Mouse (Mus musculus): ENCODE measurements around the gene Hnrnpul1.
A peak's percentile ranks its signal among the peaks of the same experiment; 100 is the strongest.

The Hnrnpul1 gene

DNA sequence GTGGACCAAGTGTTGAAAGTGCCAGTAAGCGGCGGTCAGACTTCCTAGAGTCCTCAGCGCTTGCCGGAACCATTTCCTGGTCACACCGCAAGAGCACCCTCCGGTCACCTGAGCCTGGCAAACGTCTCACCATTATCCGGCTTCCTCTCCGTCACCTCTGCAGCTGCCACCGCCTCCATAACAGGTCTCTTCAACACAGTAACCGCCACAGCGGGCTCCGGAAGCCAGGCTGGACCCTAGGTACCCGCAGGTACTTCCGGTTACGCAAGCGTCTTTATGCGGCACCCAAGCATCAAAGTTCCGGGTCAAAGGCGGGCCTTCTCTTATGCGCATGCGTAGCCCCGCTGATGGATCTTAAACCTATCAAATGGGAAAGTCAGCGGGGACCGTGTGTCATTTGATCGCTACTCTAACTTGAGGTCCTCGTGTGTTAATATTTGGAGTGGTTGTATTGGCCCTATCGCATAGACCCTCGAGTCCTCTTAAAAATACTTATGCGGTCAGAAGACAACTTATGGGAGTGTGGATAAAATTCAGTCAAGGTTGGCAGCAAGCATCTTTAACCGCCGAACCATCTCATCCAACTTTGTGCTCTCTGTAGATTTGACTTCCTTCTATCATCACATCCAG lies 35.7 kb downstream of the Hnrnpul1 start, which contains the start of gene Ccdc97:
Gene Ccdc97 (minus strand): TSS at position 301 of the 630 bp plus-strand sequence.
- peak; percentile 85 for DNase-seq (ENCODE audit: low spot score)

DNA sequence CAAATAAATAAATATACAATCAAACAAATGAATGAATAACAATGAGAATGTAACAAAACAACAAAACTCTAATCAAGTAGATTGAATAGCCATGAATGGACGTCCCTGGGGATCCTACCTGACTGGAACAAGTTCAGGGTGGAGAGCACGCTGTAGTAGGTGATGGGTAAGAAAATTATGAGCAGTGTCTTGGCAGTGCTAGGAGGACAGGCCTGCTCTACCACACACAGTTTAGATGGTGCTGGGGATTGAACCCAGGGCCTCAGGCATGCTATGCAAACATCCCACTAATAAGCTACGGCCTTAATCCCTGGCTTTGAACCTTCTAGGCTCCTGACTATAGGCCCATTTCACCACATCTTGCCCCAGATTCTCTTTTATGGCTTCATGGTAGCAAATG lies 37.1 kb downstream of the Hnrnpul1 start:
- no peak for DNase-seq (ENCODE audit: low spot score)

DNA sequence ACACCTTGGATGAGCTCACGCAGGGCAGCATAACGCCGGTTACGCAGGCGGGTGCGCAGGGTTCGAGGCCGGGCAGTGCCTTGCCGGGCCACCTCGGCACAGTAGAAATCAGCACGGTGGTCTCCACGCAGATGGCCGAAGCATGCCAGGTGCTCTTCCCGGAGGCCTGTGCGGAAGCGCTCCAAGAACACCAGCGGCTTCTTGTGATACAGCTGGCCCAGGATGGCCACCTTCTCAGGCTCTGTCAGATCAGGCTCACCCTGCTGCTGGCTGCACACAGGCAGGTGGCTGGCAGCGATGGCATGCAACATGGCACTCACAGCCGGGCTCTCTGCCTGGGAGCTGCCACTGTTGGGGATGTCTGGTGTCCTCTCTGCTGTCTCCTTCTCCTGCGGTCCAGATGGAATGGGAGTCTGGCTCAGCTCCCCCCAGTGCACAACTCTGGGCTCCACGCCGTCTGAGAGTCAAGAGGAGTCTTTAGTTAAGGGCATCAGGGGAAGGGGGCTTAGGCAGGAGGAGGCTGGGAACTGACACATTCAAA lies 38.8 kb downstream of the Hnrnpul1 start:
- DNase-seq (ENCODE audit: low spot score) = no peak

DNA sequence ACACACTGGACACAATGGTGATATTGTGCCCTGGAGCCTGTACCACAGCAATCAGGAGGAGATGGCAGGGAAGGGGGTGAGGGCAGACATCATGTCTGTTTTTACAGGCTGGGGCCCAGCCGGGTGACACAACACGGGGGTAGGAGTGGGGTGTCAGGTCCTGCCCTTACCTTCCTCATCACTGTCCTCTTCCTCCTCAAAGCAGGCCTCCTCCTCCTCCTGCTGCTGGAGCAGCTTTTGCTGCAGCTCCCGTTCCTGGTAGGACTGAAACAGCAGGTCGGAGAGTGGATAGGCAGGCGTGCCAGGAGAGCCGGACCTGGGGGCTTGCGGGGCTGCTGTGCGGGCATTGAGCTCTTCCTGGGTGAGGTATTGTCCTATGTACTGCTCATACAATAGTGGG lies 40.0 kb downstream of the Hnrnpul1 start:
- DNase-seq (ENCODE audit: low spot score) = no peak

DNA sequence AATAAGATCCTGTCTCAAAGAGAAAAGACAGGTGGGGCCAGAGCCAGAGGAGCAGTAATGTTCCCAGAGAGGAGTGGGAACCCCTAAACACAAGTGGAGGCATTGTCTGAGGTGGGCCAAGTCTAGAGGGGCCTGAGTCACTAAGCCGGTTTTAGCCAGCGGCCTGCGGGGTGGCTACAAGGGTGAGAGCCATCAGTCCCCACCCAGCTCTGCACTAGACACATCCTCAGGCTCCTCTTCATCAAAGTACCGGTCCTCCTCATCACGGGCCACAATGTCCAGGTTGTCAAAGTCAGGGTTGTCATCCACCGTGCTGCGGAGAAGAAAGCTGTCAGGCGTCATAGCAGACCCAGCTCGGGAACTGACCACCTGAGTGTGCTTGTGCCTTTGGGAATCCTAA lies 41.8 kb downstream of the Hnrnpul1 start:
- no peak for DNase-seq (ENCODE audit: low spot score)

DNA sequence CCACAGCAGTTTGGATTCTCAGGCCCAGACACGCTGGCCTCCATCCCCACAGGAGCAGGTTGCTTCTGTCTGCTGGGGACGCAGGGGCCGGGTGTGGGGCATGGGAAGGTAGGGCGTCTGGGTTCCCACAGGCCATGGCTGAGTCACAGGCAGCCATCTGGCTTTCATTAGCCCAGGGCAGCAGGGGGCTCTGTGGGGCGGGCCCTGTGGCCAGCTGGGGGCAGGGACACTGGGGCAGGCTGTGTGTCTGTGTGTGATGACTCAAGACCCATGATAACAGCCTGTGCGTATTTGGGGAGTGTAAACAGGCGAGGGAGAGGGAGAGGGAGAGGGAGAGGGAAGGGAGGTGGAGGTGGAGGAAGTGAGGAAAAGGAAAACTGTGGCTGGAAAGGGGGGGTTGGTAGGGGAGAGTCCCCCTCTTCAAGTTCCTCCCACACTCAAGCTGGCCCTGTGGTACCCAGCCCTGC lies 42.8 kb downstream of the Hnrnpul1 start:
- peak; percentile 58 for DNase-seq (ENCODE audit: low spot score)

DNA sequence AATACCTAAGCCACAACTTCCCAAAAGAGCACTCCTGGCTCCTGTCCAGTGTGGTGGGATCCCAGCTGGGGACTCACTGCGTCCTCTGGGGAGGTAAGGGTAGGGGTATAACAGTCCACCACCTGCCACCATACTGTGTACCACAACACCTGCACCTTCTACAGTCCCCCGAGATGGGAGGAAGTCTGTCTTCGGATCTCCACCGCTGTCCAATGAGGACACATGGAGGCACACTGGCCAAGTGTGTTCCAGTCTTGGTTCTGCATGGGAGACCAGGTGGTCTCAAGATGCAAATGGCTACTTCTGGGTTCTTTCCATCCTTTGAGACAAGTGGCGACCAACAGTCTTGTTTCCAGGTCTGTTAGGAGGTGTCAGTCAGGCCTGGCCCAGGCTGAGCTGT lies 43.4 kb downstream of the Hnrnpul1 start:
- no peak for DNase-seq (ENCODE audit: low spot score)

DNA sequence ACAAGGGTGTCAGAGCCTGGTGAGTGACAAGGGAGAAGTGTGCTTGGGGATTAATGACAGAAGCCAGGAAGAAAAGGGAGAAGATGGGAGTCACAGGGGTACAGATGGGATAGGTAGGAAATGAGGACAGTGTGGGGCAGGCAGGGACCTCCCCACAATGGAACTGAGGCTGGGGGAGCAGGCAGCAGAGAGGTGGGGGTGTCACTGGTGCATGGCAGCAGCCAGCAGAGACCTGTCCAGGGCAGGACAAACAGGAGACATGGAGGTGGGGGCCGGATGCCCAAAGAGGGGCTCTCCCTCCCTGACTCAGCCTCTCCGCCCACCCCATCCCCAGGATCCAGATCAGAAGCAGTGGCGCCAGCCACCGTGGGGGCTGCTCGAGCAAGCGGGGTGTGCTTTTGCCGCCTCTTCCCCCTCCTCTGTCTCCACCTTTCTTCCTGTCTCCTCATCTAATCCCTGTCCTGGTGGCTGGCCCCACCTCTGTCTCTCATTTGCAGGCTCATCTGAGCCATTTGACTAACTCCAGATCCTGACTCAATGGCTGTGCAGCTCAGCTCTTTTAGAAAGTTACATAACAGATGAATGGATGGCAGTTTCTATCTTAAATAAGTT lies 43.9 kb downstream of the Hnrnpul1 start:
- no peak for DNase-seq (ENCODE audit: low spot score)

DNA sequence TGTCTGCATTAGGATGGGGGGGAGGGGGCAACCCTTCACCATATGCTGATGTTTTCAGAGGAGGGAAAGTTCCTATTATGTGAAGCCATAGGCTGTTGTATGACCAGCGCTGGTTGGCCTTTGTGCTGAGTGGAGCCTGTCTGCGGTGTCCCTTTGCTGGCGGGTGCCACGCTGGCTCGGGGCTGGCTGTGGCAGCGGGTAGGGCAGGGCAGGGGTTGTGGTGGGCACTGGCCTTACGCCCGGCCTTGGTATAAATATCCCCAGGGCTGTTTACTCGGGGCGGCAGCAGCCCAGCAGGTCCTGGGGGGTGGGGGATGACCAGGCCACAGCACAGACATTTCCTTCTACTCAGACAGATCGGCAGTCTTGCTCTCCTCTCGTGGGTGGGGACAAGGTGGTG lies 44.6 kb downstream of the Hnrnpul1 start:
- no peak for DNase-seq (ENCODE audit: low spot score)

DNA sequence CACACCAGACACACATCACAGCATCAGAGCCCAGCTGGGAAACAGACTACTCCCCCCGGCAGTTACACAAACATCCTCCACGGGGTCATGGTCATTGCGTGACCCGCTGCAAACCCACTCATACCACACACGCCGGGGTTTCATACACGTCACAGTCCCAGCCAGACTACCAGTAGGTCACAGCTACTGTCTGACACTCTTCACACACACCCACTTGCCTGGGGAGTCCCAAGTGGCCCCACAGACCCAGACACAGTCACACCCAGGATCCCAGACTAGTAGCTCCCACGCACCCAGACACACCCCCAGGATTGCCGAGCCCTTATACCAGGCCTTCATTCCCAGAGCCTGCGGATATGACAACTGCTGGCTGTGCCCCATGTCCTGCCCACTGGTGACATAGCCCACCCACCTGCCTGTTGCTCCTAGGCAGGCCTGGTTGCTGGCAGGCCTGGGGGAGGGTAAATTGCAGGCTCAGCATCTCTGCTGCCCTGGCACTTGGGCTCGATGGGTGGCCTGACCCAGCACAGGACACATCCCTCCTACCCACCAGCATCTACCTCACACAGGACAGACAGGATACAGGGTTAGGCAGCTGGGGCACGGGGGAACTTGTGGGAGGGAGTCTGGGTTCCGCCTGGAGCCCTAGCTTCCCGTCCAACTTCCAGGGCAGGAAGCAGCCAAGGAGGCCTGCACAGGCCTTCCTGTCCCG lies 46.8 kb downstream of the Hnrnpul1 start:
- no peak for DNase-seq (ENCODE audit: low spot score)

DNA sequence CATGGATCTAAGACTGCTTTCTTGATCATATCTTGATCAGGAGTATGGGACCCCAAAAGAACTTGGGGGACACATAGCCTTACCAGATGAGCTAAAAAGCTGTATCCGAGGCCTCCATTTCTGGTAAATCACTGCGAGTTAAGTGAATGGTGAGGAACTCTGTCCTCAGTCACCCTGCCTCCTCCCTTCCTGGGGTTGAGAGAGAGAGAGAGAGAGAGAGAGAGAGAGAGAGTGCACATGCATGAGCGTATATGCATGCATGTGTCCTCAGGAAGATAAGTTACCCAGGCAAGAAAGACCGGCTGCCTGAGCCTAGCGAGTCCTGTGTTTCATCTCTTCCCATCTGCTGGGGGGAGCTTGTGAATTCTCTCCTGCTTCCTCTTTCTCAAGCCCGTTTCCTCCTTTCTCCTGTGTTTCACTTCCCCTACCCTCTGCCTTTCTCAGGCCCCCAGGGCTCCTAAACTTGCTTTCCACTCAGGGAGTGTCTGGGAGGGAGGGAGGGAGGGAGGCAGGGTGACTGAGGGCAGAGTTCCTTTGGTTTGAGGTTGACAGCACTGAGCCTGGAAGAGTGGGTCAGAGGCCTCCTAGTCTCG lies 47.9 kb downstream of the Hnrnpul1 start:
- no peak for DNase-seq (ENCODE audit: low spot score)

DNA sequence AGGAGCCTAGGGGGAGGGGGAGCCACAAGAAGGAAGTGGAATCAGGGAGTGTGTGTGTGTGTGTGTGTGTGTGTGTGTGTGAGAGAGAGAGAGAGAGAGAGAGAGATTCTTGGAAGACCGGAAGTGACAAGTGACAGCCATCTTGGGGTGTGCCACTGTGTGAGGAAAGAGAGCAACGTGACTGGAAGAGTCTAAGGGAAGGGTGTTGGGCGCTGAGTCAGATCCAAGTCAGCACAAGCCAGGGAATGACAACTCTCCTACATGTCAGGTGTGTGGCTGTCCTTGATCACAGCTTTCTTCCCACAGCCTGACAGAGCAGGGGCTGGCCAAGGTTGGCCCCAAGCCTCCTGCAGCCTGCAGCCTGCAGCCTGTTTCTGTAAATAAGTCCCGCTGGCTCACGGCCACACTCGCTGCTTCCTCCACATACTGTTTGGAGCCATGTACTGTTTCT lies 48.7 kb downstream of the Hnrnpul1 start:
- DNase-seq (ENCODE audit: low spot score) = peak; percentile 26

DNA sequence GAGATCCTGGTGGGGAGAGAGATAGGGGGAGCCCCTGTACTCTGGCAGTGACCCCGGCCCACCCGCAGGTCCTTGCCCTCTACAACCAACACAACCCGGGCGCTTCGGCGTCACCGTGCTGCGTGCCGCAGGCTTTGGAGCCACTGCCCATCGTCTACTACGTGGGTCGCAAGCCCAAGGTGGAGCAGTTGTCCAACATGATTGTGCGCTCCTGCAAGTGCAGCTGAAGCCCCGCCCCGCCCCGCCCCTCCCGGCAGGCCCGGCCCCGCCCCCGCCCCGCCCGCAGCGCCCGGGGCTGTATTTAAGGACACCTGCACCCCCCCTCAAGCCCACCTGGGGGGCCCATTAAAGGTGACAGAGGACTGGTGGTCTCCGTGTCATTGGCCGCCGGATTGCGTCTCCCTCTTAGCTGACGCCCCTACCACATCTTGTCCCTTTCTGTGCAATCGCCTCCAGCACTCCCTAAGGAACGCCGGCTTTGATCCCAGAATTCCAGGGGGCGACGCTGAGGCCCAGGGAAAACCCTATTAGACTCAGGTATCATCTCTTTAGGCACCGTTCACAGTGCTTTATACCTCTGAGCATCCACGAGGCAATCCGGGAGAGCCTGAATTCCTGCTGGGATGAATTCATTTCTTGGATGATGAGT lies 49.7 kb downstream of the Hnrnpul1 start:
- no peak for DNase-seq (ENCODE audit: low spot score)

DNA sequence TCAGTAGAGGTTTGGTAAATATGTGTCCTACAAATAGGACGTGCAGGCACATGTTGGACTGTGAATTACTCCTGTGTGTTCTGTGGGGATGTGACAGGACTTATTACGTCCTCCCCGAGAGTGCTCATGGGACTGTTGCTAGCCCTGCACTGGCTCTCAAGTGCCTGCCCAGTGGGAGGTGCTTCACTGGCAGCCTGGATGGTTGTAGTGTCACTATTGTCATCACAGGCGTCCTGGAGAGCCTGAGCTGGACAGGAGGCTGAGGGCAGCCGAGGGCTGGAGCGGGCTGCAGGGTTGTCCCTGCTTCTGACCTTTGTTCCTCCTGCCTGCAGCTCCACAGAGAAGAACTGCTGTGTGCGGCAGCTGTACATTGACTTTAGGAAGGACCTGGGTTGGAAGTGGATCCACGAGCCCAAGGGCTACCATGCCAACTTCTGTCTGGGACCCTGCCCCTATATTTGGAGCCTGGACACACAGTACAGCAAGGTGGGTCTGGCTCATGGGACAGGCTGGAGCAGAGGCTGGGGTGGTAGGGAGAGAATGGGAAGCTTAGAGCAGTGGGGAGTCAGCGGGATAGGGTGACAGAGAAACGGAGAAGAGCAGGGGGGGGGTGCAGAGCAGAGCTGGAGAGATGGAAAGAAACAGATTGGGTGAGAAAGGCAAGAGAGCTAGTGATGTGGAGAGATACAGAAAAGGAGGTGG lies 50.6 kb downstream of the Hnrnpul1 start:
- no peak for DNase-seq (ENCODE audit: low spot score)

DNA sequence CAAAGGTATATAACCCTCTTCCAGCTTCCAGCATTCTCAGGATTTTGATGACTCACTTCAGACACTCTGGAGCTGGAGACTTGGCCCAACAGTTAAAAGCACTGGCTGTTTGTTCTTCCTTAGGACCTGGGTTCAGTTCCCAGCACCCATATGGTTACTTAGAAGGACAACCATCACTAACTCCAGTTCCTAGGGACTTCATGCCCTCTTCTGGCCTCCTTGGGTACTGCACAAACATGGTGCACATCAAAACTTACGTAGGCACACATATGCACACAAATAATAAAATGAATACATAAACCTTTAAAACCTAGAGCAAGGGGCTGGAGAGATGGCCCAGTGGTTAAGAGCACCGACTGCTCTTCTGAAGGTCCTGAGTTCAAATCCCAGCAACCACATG lies 52.2 kb downstream of the Hnrnpul1 start:
- no peak for DNase-seq (ENCODE audit: low spot score)

DNA sequence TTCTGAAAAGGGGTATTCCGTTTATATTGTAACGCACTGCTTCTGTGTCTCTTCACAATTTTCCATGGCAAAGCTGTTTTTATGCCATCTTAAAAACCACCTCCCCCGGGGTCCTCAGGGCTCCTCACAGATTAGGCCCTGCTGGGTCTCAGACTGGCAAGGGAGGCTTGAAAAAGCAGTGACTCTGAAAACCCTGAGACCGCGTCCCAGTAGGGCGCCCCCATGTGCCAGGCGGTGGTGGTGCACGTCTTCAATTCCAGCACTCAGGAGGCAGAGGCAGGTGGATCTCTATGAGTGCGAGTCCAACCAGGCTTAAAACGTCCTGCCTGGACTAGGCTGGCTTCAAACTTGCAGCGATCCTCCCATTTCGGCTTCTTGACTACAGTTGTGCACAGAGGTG lies 53.8 kb downstream of the Hnrnpul1 start:
- DNase-seq (ENCODE audit: low spot score) = no peak

DNA sequence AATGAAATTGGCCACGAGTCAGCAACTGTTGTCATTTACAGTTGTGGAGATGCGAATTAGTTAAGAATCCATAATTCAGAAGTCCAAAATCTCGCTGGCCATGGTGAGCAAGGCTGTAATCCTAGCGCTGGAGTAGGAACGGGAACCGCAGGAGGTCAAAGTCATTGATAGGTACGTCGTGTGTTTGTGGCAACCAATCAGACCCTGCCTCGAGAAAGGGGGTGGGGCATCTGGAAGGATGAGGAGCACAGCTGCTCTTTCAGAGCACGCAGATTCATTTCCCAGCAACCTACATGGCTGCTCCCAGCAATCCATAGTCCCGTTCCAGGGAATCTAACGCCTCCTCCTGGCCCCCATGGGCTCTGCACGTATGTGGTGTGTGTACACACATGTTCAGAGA lies 54.7 kb downstream of the Hnrnpul1 start:
- no peak for DNase-seq (ENCODE audit: low spot score)

DNA sequence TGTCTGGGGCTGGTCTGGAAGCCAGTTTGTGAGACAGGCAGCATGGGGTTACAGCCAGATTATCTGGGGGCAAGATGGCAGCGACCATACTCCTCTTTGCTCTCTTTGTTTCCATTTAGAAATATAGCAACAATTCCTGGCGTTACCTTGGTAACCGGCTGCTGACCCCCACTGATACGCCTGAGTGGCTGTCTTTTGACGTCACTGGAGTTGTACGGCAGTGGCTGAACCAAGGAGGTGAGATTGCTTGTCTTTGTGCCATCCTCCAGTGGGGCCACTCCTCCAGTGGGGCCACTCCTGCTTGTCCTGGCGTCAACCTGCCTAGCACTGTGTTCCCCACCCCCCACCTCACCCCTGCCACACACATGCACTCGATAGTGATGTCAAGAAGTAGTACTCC lies 60.5 kb downstream of the Hnrnpul1 start:
- DNase-seq (ENCODE audit: low spot score) = no peak

DNA sequence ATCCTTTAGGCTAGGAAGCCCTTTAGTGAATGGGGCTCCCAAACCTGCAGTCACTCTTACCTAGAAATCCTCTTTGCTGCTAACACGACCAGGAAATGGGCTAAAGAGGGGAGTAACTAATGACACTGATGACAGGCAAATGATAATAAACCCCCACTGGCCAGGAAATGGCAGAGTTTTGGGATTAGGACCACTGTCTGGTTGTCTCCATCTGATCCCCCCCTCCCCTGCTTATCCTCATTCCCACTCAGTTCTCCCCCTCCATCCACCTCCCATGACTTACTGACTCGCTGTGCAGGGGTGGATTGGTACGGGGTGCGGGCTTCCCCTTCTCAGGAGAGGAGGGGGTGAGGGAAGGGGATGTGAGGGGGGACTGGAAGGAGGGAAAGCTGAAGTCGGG lies 64.5 kb downstream of the Hnrnpul1 start:
- no peak for DNase-seq (ENCODE audit: low spot score)

DNA sequence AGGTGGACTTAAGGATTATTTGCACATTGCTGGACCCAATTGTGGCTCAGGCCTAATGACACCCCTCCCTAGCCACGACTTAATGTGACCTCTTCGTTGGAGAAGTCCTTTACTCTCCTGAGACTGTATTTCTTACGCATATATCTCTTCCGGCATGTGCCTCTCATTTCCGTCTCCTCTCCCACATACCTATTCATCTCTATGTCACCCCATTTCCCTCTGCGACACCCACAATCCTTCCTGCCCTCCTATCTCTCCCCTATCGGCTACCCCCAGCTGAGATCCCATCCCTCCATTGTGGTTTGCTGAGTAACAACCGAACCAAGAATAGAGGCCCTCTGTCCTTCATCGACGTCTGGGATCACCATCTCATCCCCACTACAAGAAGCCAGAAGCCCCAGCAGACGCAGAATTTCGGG lies 64.9 kb downstream of the Hnrnpul1 start:
- no peak for DNase-seq (ENCODE audit: low spot score)

DNA sequence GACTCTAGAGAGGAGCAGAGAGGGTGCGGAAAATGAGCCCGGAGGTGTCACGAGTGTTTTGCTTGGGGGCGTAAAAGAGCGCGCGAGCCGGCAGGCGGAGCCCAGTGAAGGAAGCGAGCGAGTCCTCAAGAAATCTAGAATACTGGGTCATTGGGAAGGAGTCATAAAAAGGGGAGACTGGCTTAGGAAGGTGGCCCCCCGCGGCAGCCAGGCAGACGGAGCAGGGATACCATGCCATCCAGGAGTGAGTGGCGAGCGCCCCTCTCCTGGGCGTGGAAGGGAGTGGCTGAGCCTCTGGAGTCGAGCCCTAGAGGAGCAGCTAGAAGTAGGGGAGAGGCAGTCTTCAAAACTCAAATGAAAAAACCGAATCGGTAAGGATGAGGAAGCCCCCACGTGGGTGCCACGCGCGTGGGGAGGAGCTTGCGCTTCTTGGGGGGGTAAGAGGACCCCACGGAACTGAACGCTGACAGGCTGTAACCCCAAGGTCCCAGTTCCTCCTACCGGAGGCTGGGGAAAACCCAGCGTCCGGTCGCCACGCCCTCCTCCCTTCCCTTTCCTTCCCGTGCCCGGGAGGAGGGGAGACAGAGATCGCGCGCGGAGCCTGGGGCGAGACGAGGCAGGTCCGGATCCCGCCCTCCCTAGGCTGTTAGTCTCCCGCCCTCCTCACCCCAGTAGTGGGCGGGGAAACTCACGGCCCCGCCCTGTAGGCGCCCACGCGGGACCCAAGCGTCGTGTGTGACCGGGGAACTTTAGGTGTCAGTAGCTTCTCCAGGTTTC lies 65.6 kb downstream of the Hnrnpul1 start:
- peak; percentile 76 for DNase-seq (ENCODE audit: low spot score)
